Mouse (Mus musculus): ENCODE data around the gene Pgap2.

DNA sequence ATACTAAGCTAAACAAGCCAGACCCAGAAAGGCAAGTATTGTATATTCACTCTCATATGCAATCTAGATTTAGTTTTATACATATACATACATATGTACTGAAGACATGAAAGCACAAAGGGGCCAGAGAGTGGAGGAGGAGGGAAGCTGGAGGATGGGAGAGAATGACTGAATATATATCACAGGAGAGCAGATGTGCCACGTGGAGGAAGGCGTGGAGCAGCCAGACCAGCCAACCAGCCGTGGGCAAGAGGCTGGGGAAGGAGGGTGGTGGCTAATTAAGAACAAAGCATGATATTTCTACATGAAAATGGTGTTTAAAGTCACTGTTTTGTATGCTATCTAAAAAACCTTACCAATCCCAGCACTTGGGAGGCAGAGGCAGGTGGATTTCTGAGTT, 48.7 kb downstream of the Pgap2 start:
- no peak for TF ChIP-seq POLR2A (IDR thresholded peaks at IDR 0.05; ENCODE audit: insufficient read depth, low read length)
- TF ChIP-seq CTCF (IDR thresholded peaks at IDR 0.05; ENCODE audit: low read depth, low read length), result no peak
